Mouse (Mus musculus) olfactory bulb, adult 2 months (tissue): ENCODE measurements around the gene Atp1b3.

Experiments
- CTCF ChIP-seq: fragments of 200-500 bp; IDR thresholded peaks from 2 replicates; pipeline ENCODE4 v1.5.1; 2012; ENCODE audit warnings: low read depth, mild to moderate bottlenecking, low read length, moderate library complexity; ENCODE audit not compliant: insufficient read depth
- POLR2A ChIP-seq: fragments of 200-500 bp; IDR thresholded peaks from 2 replicates; pipeline ENCODE4 v1.6.1; 2012; ENCODE audit warnings: mild to moderate bottlenecking, low read depth, low read length, moderate library complexity; ENCODE audit not compliant: insufficient read depth

- no peak for TF ChIP-seq CTCF
- no peak for TF ChIP-seq POLR2A
Observed at GRCm38 (mm10) chr9:96404312-96404711, 40.1 kb upstream of the Atp1b3 start.
